In the genomic region with DNA sequence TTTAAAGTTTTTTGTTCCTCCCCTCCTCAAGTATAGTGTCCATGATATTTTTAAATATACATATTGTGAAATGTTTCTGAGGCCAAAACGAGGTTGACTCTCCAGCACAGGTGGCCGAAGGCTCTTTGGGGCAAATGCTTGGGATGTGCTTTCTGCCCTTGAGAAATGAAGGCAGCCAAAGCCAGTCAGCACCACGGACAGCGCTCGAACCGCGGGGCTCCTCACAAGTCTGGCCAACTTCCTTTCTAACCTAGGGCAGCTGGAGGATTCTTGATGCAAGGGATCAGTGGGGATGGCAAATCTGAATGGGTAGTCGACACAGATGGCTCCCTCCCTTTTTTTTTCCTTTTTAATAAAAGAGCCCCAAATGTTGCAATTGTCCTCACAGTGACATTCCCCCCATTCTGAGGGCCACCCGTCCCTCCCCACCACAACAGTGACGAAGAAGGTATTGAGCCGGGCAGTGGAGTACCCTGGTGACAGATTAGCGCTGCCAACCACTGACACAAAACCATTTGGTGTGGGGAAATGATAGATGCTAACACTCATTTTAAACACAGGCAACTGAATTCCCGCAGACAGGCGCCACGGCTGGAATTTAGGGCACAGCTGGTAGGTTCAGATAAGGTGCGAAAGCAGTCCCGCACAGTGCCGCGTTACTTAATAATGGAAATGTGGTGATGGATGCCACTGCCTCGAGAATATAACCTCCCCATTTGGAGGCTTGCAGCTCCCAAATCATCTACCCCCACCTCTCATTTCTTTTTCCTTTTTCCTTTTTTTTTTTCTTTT, we compare ENCODE assay signal across 9 mouse cellular contexts.
DNase-seq lines count a peak whose midpoint lies in the region; ATAC-seq and TF ChIP-seq lines count a peak whose summit lies in the region.
"Had no signal": no experiment of that assay in that cellular context is flagged by ENCODE, and none has a peak within 500 bp of the region (broad histone marks: within the 10 kb centered on the region; RNA-seq: fewer than 3 reads in every experiment).

No protein-coding gene starts in this region.

- no peaks in the 10 kb centered on the region for H3K79me2 ChIP-seq in MEL (ENCODE audit: control insufficient read depth, insufficient read depth, low read length, poor library complexity)

- no peak overlapping the region for H3K27ac ChIP-seq in intestine, embryonic 14.5 days (ENCODE audit: low read depth)
- no peak overlapping the region for H3K27ac ChIP-seq in intestine, embryonic 16.5 days (ENCODE audit: low read length)
- no peak overlapping the region for H3K27ac ChIP-seq in MEL (ENCODE audit: control insufficient read depth, low read depth, low read length)
- no peak overlapping the region for H3K27ac ChIP-seq in liver, embryonic 11.5 days (ENCODE audit: low read depth, low read length)
- H3K27ac ChIP-seq: hindbrain, embryonic 15.5 days had no signal

- H3K4me1 ChIP-seq in intestine, embryonic 14.5 days (replicated peaks; ENCODE audit: control insufficient read depth, insufficient read depth, low read length) = no peaks in the 10 kb centered on the region
- H3K4me1 ChIP-seq in intestine, embryonic 16.5 days (ENCODE audit: control insufficient read depth, insufficient read depth, low read length) = no peaks in the 10 kb centered on the region
- no peaks in the 10 kb centered on the region for H3K4me1 ChIP-seq in MEL (ENCODE audit: control insufficient read depth in 1 of 2, insufficient read depth in 2 of 2, low read length in 2 of 2)
- H3K4me1 ChIP-seq in liver, embryonic 11.5 days (replicated peaks; ENCODE audit: control insufficient read depth, insufficient read depth, low read length) = no peaks in the 10 kb centered on the region

- WGBS in intestine, embryonic 14.5 days = 18% methylated on average over 20 of the region's 20 CpGs
- 18% methylated on average over 20 of the region's 20 CpGs for WGBS in intestine, embryonic 16.5 days
- WGBS in liver, embryonic 11.5 days = 20% methylated on average over 20 of the region's 20 CpGs

- H3K9me3 ChIP-seq in intestine, embryonic 14.5 days (ENCODE audit: control insufficient read depth, low read length) = no peaks in the 10 kb centered on the region
- no peaks in the 10 kb centered on the region for H3K9me3 ChIP-seq in intestine, embryonic 16.5 days (ENCODE audit: control insufficient read depth, low read length)
- H3K9me3 ChIP-seq in MEL (replicated peaks; ENCODE audit: insufficient read depth, low read length) = no peaks in the 10 kb centered on the region
- no peaks in the 10 kb centered on the region for H3K9me3 ChIP-seq in liver, embryonic 11.5 days (ENCODE audit: control insufficient read depth, low read length)
- H3K9me3 ChIP-seq: hindbrain, embryonic 15.5 days had no signal

- no peak for TF ChIP-seq EP300 in MEL (IDR thresholded peaks at IDR 0.05; ENCODE audit: low read depth in 1 of 2, low read length in 2 of 2)

- H3K4me2 ChIP-seq in intestine, embryonic 14.5 days (ENCODE audit: low read length) = no peak overlapping the region
- H3K4me2 ChIP-seq in intestine, embryonic 16.5 days (ENCODE audit: low read depth, low read length) = no peak overlapping the region
- H3K4me2 ChIP-seq in liver, embryonic 11.5 days = no peak overlapping the region
- H3K4me2 ChIP-seq: hindbrain, embryonic 15.5 days had no signal

- TF ChIP-seq RAD21 in MEL (IDR thresholded peaks at IDR 0.05; ENCODE audit: low read depth, low read length) = no peak

- TF ChIP-seq CTCF in MEL (IDR thresholded peaks at IDR 0.05 in 2 of 3, conservative IDR thresholded peaks at IDR 0.05 in 1 of 3; ENCODE audit: control insufficient read depth in 1 of 3, insufficient read depth in 1 of 3, low read depth in 2 of 3, low read length in 3 of 3, poor library complexity in 1 of 3, severe bottlenecking in 1 of 3) = no peak

- no peak for TF ChIP-seq POLR2A in MEL (IDR thresholded peaks at IDR 0.05; ENCODE audit: control insufficient read depth in 1 of 2, insufficient read depth in 1 of 2, low read depth in 1 of 2, low read length in 2 of 2, poor library complexity in 1 of 2)

- no peaks in the 10 kb centered on the region for H3K36me3 ChIP-seq in intestine, embryonic 14.5 days (ENCODE audit: control insufficient read depth, insufficient read depth, low read length)
- no peaks in the 10 kb centered on the region for H3K36me3 ChIP-seq in intestine, embryonic 16.5 days (ENCODE audit: control insufficient read depth, insufficient read depth, low read length)
- H3K36me3 ChIP-seq in MEL (ENCODE audit: control insufficient read depth in 1 of 2, insufficient read depth in 2 of 2, low read length in 2 of 2) = no peaks in the 10 kb centered on the region
- H3K36me3 ChIP-seq in liver, embryonic 11.5 days (ENCODE audit: control insufficient read depth, insufficient read depth, low read length) = no peaks in the 10 kb centered on the region
- H3K36me3 ChIP-seq: hindbrain, embryonic 15.5 days had no signal

- ATAC-seq in intestine, embryonic 14.5 days (replicated peaks; ENCODE audit: low FRiP score, low TSS enrichment, low read depth) = no peak
- no peak for ATAC-seq in intestine, embryonic 16.5 days
- ATAC-seq in liver, embryonic 11.5 days (replicated peaks; ENCODE audit: low FRiP score) = no peak
- ATAC-seq in monocyte, adult 5-6 weeks (replicated peaks; ENCODE audit: insufficient number of reproducible peaks, low FRiP score, low TSS enrichment, poor library complexity, severe bottlenecking) = no peak

- H3K9ac ChIP-seq in intestine, embryonic 14.5 days (ENCODE audit: low read length) = no peak overlapping the region
- H3K9ac ChIP-seq in intestine, embryonic 16.5 days (ENCODE audit: low read depth, low read length) = no peak overlapping the region
- H3K9ac ChIP-seq in MEL (ENCODE audit: control insufficient read depth, low read depth, low read length, poor library complexity, severe bottlenecking) = no peak overlapping the region
- H3K9ac ChIP-seq in liver, embryonic 11.5 days (ENCODE audit: low read depth, low read length) = no peak overlapping the region
- H3K9ac ChIP-seq: hindbrain, embryonic 15.5 days had no signal

- DNase-seq in intestine, embryonic 14.5 days (ENCODE audit: low spot score) = peak; percentile 95
- peak; percentile 69 for DNase-seq in MEL (ENCODE audit: low read depth, low spot score)
- peak; percentile 84 for DNase-seq in embryo, embryonic 10.5 days (ENCODE audit: low spot score)
- DNase-seq in liver, embryonic 11.5 days (ENCODE audit: low spot score) = peak; percentile 70
- DNase-seq in retina, embryonic 14.5 days (ENCODE audit: low spot score) = peak; percentile 75
- no peak for DNase-seq in cerebellum, adult 8-10 months

- H3K4me3 ChIP-seq in intestine, embryonic 14.5 days (ENCODE audit: low read depth, low read length) = no peak overlapping the region
- H3K4me3 ChIP-seq in intestine, embryonic 16.5 days (ENCODE audit: low read length) = no peak overlapping the region
- H3K4me3 ChIP-seq in MEL (ENCODE audit: control insufficient read depth in 1 of 2, insufficient read depth in 1 of 2, low read depth in 2 of 2, low read length in 2 of 2) = no peak overlapping the region
- H3K4me3 ChIP-seq in liver, embryonic 11.5 days (ENCODE audit: low read depth, low read length) = no peak overlapping the region
- H3K4me3 ChIP-seq: hindbrain, embryonic 15.5 days had no signal

- H3K27me3 ChIP-seq in intestine, embryonic 14.5 days (replicated peaks; ENCODE audit: control insufficient read depth, insufficient read depth, low read length) = no peaks in the 10 kb centered on the region
- no peaks in the 10 kb centered on the region for H3K27me3 ChIP-seq in intestine, embryonic 16.5 days (replicated peaks; ENCODE audit: control insufficient read depth, insufficient read depth, low read length)
- H3K27me3 ChIP-seq in MEL (ENCODE audit: control insufficient read depth in 1 of 2, insufficient read depth in 2 of 2, low read length in 2 of 2) = no peaks in the 10 kb centered on the region
- peaks cover 3% of the 10 kb centered on the region; the same call in 1 of the 2 replicates for H3K27me3 ChIP-seq in liver, embryonic 11.5 days (replicated peaks; ENCODE audit: control insufficient read depth, insufficient read depth, low read length)
- H3K27me3 ChIP-seq: hindbrain, embryonic 15.5 days had no signal

TF ChIP-seq in MEL, 35 proteins besides CTCF, POLR2A, EP300 and RAD21:
- TF ChIP-seq SIN3A (IDR thresholded peaks at IDR 0.05; ENCODE audit: low read length) (0 out of 2 replicates have a peak, but pooled peaks have one; percentile 43), MAFK (IDR thresholded peaks at IDR 0.05; ENCODE audit: borderline replicate concordance, low read depth, low read length) (no peak)
